Mouse (Mus musculus): Measurements from ENCODE around the gene Cd24a. TPM values are rescaled to one million over a fixed set of nuclear protein-coding genes. Genes with fewer than 3 reads are reported as not detected.

Gene Cd24a
- polyA plus RNA-seq, 1 experiment = 418 TPM

- H3K27me3 ChIP-seq (ENCODE audit: control insufficient read depth, insufficient read depth, low read length) = no peaks in the 10 kb centered on the region
- no peaks in the 10 kb centered on the region for H3K4me1 ChIP-seq (ENCODE audit: control insufficient read depth, insufficient read depth, insufficient read length)
- H3K4me3 ChIP-seq (ENCODE audit: extremely low read depth, insufficient read depth, insufficient read length) = no peak overlapping the region
- no peak for DNase-seq (ENCODE audit: low read depth in 1 of 2, low spot score in 2 of 2)
- WGBS = 87% methylated on average over 2 of the region's 2 CpGs
- TF ChIP-seq POLR2A (IDR thresholded peaks at IDR 0.05; ENCODE audit: low read depth, low read length) = no peak
- TF ChIP-seq CTCF (IDR thresholded peaks at IDR 0.05; ENCODE audit: extremely low read depth, insufficient read depth, insufficient read length, insufficient replicate concordance) = no peak
- H3K36me3 ChIP-seq (ENCODE audit: control insufficient read depth, insufficient read depth, low read length) = no peaks in the 10 kb centered on the region
- H3K27ac ChIP-seq (ENCODE audit: insufficient read depth, low read length) = no peak overlapping the region
Measured at GRCm38 (mm10) chr10:43631639-43632354, 53.7 kb downstream of the Cd24a start.

DNA sequence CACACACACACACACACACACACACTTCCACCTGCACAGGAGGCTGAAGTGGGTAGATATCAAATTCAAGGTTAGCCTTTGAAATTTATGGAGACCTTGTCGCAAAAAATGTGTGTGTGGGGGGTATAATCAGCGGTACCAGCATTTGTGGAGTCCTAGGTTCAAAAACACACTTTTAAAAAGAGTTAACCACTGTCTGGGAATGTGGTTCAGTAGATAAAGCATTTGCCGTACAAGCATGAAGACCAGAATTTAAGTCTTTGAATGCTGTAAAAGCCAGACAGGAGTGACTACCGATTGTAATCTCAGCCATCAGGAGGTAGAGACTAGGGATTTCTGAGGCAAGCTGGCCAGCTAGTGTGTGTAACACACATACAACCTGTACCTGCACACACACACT is 55.0 kb downstream of the Cd24a start:
- Histone ChIP-seq H3K36me3 (ENCODE audit: control insufficient read depth, insufficient read depth, low read length) (no peaks in the 10 kb centered on the region), H3K4me3 (ENCODE audit: extremely low read depth, insufficient read depth, insufficient read length) (no peak overlapping the region), H3K27ac (ENCODE audit: insufficient read depth, low read length) (no peak overlapping the region), H3K4me1 (ENCODE audit: control insufficient read depth, insufficient read depth, insufficient read length) (no peaks in the 10 kb centered on the region), H3K27me3 (ENCODE audit: control insufficient read depth, insufficient read depth, low read length) (no peaks in the 10 kb centered on the region)
- TF ChIP-seq POLR2A (IDR thresholded peaks at IDR 0.05; ENCODE audit: low read depth, low read length) (no peak), CTCF (IDR thresholded peaks at IDR 0.05; ENCODE audit: extremely low read depth, insufficient read depth, insufficient read length, insufficient replicate concordance) (no peak)
- no peak for DNase-seq (ENCODE audit: low read depth in 1 of 2, low spot score in 2 of 2)
- 83% methylated on average over 4 of the region's 4 CpGs for WGBS

Other genes with a start within 250 kb of the Cd24a start
- gene Bend3, start 99.5 kb upstream of the Cd24a start, polyA plus RNA-seq (2012; rRNA removed) = 2.1 and 3.1 TPM in 2 replicates
- 22.2 and 43.4 TPM in 2 replicates for gene Gm9803, start 54.2 kb upstream of the Cd24a start, polyA plus RNA-seq (2012; rRNA removed)
- 3.6 and 3.9 TPM in 2 replicates for gene 1700021F05Rik, start 37.3 kb upstream of the Cd24a start, polyA plus RNA-seq (2012; rRNA removed)